9 mouse cellular contexts compared by ENCODE assay signal in the genomic region with DNA sequence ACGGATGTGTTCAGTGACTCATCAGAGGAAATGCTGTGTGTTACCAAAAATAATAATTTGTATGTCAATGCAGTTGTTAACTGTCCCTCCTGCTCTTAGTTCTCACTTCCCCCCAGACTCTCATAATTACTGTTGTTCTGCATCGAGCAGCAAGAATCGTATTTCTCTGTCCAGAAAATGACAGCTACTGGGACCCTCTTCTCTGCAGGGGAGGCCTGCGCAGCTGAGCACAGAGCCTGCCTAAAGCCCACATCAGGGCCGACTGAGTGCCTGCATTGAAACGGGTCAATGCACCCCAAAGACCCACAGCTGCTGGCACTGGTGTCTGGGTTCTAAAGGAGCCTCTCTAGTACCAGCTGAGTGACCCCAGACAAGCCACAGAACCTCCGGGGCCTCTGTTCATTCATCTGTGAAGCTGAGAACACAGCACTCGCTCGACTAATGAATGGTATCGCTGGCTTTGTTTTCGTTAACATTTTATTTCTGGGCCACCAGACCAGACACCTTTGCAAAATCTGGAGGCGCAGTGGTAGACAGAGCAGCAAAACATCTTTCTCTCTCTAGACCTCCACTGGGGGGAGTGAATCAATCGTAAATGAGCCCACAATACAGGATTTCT.
DNase-seq lines count a peak whose midpoint lies in the region; ATAC-seq and TF ChIP-seq lines count a peak whose summit lies in the region.
"Had no signal": no experiment of that assay in that cellular context is flagged by ENCODE, and none has a peak within 500 bp of the region (broad histone marks: within the 10 kb centered on the region; RNA-seq: fewer than 3 reads in every experiment).

No protein-coding gene starts in this region.

- H3K9me3 ChIP-seq in CH12.LX (replicated peaks; ENCODE audit: low read length): peaks cover 10% of the 10 kb centered on the region
- no peaks in the 10 kb centered on the region for H3K9me3 ChIP-seq in hindbrain, embryonic 12.5 days (replicated peaks)
- no peaks in the 10 kb centered on the region for H3K9me3 ChIP-seq in midbrain, postnatal 0 days (ENCODE audit: low read length)

- H3K27ac ChIP-seq in CH12.LX (ENCODE audit: insufficient read depth, low read depth): no peak overlapping the region
- H3K27ac ChIP-seq in hindbrain, embryonic 12.5 days: peak overlapping the region; percentile 52; the same call in 1 of the 2 replicates
- no peak overlapping the region for H3K27ac ChIP-seq in midbrain, postnatal 0 days (ENCODE audit: low read depth, low read length)

- no peak; the same call in 1 of the 2 replicates for TF ChIP-seq RAD21 in CH12.LX (IDR thresholded peaks at IDR 0.05; ENCODE audit: low read depth, low read length)

- peak; percentile 94 for TF ChIP-seq EP300 in CH12.LX (IDR thresholded peaks at IDR 0.05; ENCODE audit: low read length)

- H3K79me2 ChIP-seq in CH12.LX (replicated peaks; ENCODE audit: control insufficient read depth, extremely low read depth, insufficient read depth, poor library complexity, severe bottlenecking): no peaks in the 10 kb centered on the region

- no peak overlapping the region for H3K9ac ChIP-seq in CH12.LX (ENCODE audit: insufficient read depth, low read depth)
- no peak overlapping the region; the same call in 1 of the 2 replicates for H3K9ac ChIP-seq in hindbrain, embryonic 12.5 days
- H3K9ac ChIP-seq in midbrain, postnatal 0 days (replicated peaks; ENCODE audit: low read length, poor library complexity, severe bottlenecking): no peak overlapping the region

- no peak for TF ChIP-seq POLR2A in CH12.LX (IDR thresholded peaks at IDR 0.05; ENCODE audit: low read depth, low read length)

- H3K27me3 ChIP-seq in CH12.LX (replicated peaks): peaks cover 69% of the 10 kb centered on the region
- H3K27me3 ChIP-seq in hindbrain, embryonic 12.5 days: no peaks in the 10 kb centered on the region
- no peaks in the 10 kb centered on the region for H3K27me3 ChIP-seq in midbrain, postnatal 0 days (ENCODE audit: insufficient read depth, low read length)

- H3K36me3 ChIP-seq in CH12.LX (replicated peaks in 1 of 2; ENCODE audit: control insufficient read depth in 1 of 2, insufficient read depth in 1 of 2, low read length in 1 of 2): no peaks in the 10 kb centered on the region
- no peaks in the 10 kb centered on the region for H3K36me3 ChIP-seq in hindbrain, embryonic 12.5 days
- no peaks in the 10 kb centered on the region; the same call in 1 of the 2 replicates for H3K36me3 ChIP-seq in midbrain, postnatal 0 days (ENCODE audit: insufficient read depth, low read length)

- WGBS in hindbrain, embryonic 12.5 days: 24% methylated on average over 13 of the region's 13 CpGs
- 30% methylated on average over 13 of the region's 13 CpGs for WGBS in midbrain, postnatal 0 days

- H3K4me3 ChIP-seq in CH12.LX (replicated peaks in 1 of 3; ENCODE audit: low read depth in 2 of 3, low read length in 2 of 3, poor library complexity in 1 of 3): no peak overlapping the region
- H3K4me3 ChIP-seq in hindbrain, embryonic 12.5 days: no peak overlapping the region
- no peak overlapping the region for H3K4me3 ChIP-seq in midbrain, postnatal 0 days (ENCODE audit: low read depth, low read length)

- peak; percentile 85 for DNase-seq in CH12.LX (ENCODE audit: extremely low read depth)
- DNase-seq in embryo, embryonic 10.5 days (ENCODE audit: low spot score): peak; percentile 63
- peak; percentile 32 for DNase-seq in midbrain, postnatal 0 days (ENCODE audit: low spot score)
- DNase-seq in left cerebral cortex, adult 18-20 months (ENCODE audit: low spot score in 2 of 2): no peak
- DNase-seq in lung, postnatal 25 days (ENCODE audit: low spot score): no peak
- DNase-seq in adrenal gland, postnatal 36 days: no peak
- DNase-seq: right cerebral cortex, postnatal 14 days; thymus, postnatal 25 days had no signal

- H3K4me1 ChIP-seq in CH12.LX (ENCODE audit: control insufficient read depth in 1 of 2, insufficient read depth in 2 of 2): peaks cover 4 to 37% of the 10 kb centered on the region in 2 experiments; a peak in 3 of 4 replicates
- H3K4me1 ChIP-seq in hindbrain, embryonic 12.5 days: peaks cover 9% of the 10 kb centered on the region
- H3K4me1 ChIP-seq in midbrain, postnatal 0 days (ENCODE audit: insufficient read depth, low read length): no peaks in the 10 kb centered on the region

- TF ChIP-seq CTCF in CH12.LX (conservative IDR thresholded peaks at IDR 0.05 in 1 of 2, IDR thresholded peaks at IDR 0.05 in 1 of 2; ENCODE audit: low read depth in 2 of 2, low read length in 2 of 2): no peak
- TF ChIP-seq CTCF in midbrain, postnatal 0 days (IDR thresholded peaks at IDR 0.05): peak; percentile 47

- in situ Hi-C loops in CH12.LX (cut with MboI; ENCODE audit: low pct_ligation_motif_present, low pct_unique_long_range_greater_than_20kb, low sequenced_read_pairs): no loop called here

- peak; percentile 87 for ATAC-seq in hindbrain, embryonic 12.5 days (ENCODE audit: low FRiP score)
- no peak for ATAC-seq in midbrain, postnatal 0 days (ENCODE audit: low FRiP score)

- H3K4me2 ChIP-seq in CH12.LX (ENCODE audit: insufficient read depth, low read depth, poor library complexity, severe bottlenecking): peak overlapping the region; percentile 59
- peak overlapping the region; percentile 18; the same call in 1 of the 2 replicates for H3K4me2 ChIP-seq in hindbrain, embryonic 12.5 days (replicated peaks)
- no peak overlapping the region for H3K4me2 ChIP-seq in midbrain, postnatal 0 days (ENCODE audit: low read depth, low read length, poor library complexity, severe bottlenecking)

- dilution Hi-C loops in CH12.LX (cut with MboI; ENCODE audit: extremely low pct_ligation_motif_present, extremely low pct_unique_long_range_greater_than_20kb, low sequenced_read_pairs): no loop called here

TF ChIP-seq in CH12.LX, 34 proteins besides CTCF, POLR2A, EP300 and RAD21:
- 0 out of 2 replicates have a peak, but pooled peaks have one; percentile 9 for TF ChIP-seq MXI1 (IDR thresholded peaks at IDR 0.05; ENCODE audit: low read depth, low read length)
- TF ChIP-seq USF1 (IDR thresholded peaks at IDR 0.05; ENCODE audit: low read depth, low read length): no peak
- TF ChIP-seq ELF1 (IDR thresholded peaks at IDR 0.05; ENCODE audit: low read depth, low read length): no peak
- TF ChIP-seq MEF2A (IDR thresholded peaks at IDR 0.05; ENCODE audit: borderline replicate concordance, low read depth, low read length): peak; percentile 91
- peak; percentile 64; the same call in 1 of the 2 replicates for TF ChIP-seq MYC (IDR thresholded peaks at IDR 0.05; ENCODE audit: low read depth, low read length)
- TF ChIP-seq CHD1 (IDR thresholded peaks at IDR 0.05; ENCODE audit: low read depth, low read length): no peak
- no peak for TF ChIP-seq ZC3H11A (IDR thresholded peaks at IDR 0.05; ENCODE audit: low read depth, low read length)
- peak; percentile 74 for TF ChIP-seq JUND (conservative IDR thresholded peaks at IDR 0.05; ENCODE audit: low read depth, low read length)
- peak; percentile 60 for TF ChIP-seq SIN3A (IDR thresholded peaks at IDR 0.05; ENCODE audit: low read length)
- TF ChIP-seq UBTF (IDR thresholded peaks at IDR 0.05; ENCODE audit: low read depth, low read length): no peak
- TF ChIP-seq USF2 (conservative IDR thresholded peaks at IDR 0.05; ENCODE audit: low read depth, low read length): no peak
- TF ChIP-seq KAT2A (IDR thresholded peaks at IDR 0.05; ENCODE audit: insufficient replicate concordance, low read length): no peak
- TF ChIP-seq MAX (IDR thresholded peaks at IDR 0.05; ENCODE audit: low read length): no peak
- no peak for TF ChIP-seq MAZ (IDR thresholded peaks at IDR 0.05; ENCODE audit: low read depth, low read length)
- TF ChIP-seq ZNF384 (IDR thresholded peaks at IDR 0.05; ENCODE audit: low read depth, low read length): no peak
- TF ChIP-seq PAX5 (IDR thresholded peaks at IDR 0.05; ENCODE audit: low read length): no peak
- TF ChIP-seq SMC3 (IDR thresholded peaks at IDR 0.05; ENCODE audit: low read depth, low read length): no peak
- TF ChIP-seq BHLHE40 (IDR thresholded peaks at IDR 0.05; ENCODE audit: low read depth, low read length): peak; percentile 78
- no peak for TF ChIP-seq POLR2AphosphoS2 (IDR thresholded peaks at IDR 0.05; ENCODE audit: low read depth, low read length)
- TF ChIP-seq IRF4 (IDR thresholded peaks at IDR 0.05; ENCODE audit: low read depth, low read length): peak; percentile 93
- TF ChIP-seq JUN (IDR thresholded peaks at IDR 0.05; ENCODE audit: insufficient read depth, low read depth, low read length): peak; percentile 82
- TF ChIP-seq ZKSCAN1 (IDR thresholded peaks at IDR 0.05; ENCODE audit: borderline replicate concordance, low read depth, low read length): no peak
- TF ChIP-seq CHD2 (IDR thresholded peaks at IDR 0.05; ENCODE audit: low read length): no peak
- no peak for TF ChIP-seq TBP (conservative IDR thresholded peaks at IDR 0.05; ENCODE audit: low read depth, low read length)
- TF ChIP-seq RCOR1 (conservative IDR thresholded peaks at IDR 0.05; ENCODE audit: low read depth, low read length): no peak; the same call in 1 of the 2 replicates
- TF ChIP-seq NELFE (IDR thresholded peaks at IDR 0.05; ENCODE audit: low read depth, low read length): no peak
- no peak for TF ChIP-seq HCFC1 (IDR thresholded peaks at IDR 0.05; ENCODE audit: low read depth, low read length)
- peak; percentile 78; the same call in 1 of the 2 replicates for TF ChIP-seq MAFK (IDR thresholded peaks at IDR 0.05; ENCODE audit: insufficient replicate concordance, low read length)
- peak; percentile 68 for TF ChIP-seq TCF12 (IDR thresholded peaks at IDR 0.05; ENCODE audit: low read depth, low read length)
- TF ChIP-seq ETS1 (conservative IDR thresholded peaks at IDR 0.05; ENCODE audit: low read depth, low read length): peak; percentile 79

Comparison
In these comparisons a context has a peak if more than half of its experiments do, and no peak if none do; other contexts are left out.
1. DNase-seq: peak in CH12.LX (single experiment), embryo, embryonic 10.5 days (single experiment) and midbrain, postnatal 0 days (single experiment); none in left cerebral cortex, adult 18-20 months (0 of 2), lung, postnatal 25 days (single experiment) and adrenal gland, postnatal 36 days (0 of 2).